Mouse (Mus musculus) stomach, postnatal 0 days (tissue): ENCODE results near the gene Zfp354b. TPM values are rescaled to one million over a fixed set of nuclear protein-coding genes. Genes with fewer than 3 reads are reported as not detected.

Source experiments
- ATAC-seq: fragments of 200-750 bp; cut with Nextera tagmentation; 2 replicates; pipeline ENCODE4 v1.8.0; 2017; ENCODE audit not compliant: low FRiP score, low TSS enrichment
- DNase-seq: peaks from one replicate; pipeline ENCODE4 v3.0.0-alpha.2; 2016; ENCODE audit warnings: low spot score
- H3K27ac ChIP-seq: fragments of 300-500 bp; sonication (generic); replicated peaks from 2 replicates; pipeline ENCODE4 v1.5.1; 2014; ENCODE audit warnings: mild to moderate bottlenecking, control low read depth
- H3K27me3 ChIP-seq: fragments of 300-500 bp; sonication (generic); 2 replicates; pipeline ENCODE4 v1.6.1; 2014; ENCODE audit warnings: low read length; ENCODE audit not compliant: control insufficient read depth, insufficient read depth
- H3K36me3 ChIP-seq: fragments of 300-500 bp; sonication (generic); 2 replicates; pipeline ENCODE4 v1.6.1; 2014; ENCODE audit warnings: low read length, mixed read lengths; ENCODE audit not compliant: control insufficient read depth, insufficient read depth
- H3K4me1 ChIP-seq: fragments of 300-500 bp; sonication (generic); replicated peaks from 2 replicates; pipeline ENCODE4 v1.6.1; 2014; ENCODE audit warnings: antibody characterized with exemption; ENCODE audit not compliant: control insufficient read depth, insufficient read depth
- H3K4me2 ChIP-seq: fragments of 300-500 bp; sonication (generic); replicated peaks from 2 replicates; pipeline ENCODE4 v1.6.1; 2014; ENCODE audit warnings: low read depth, mild to moderate bottlenecking, control low read depth, moderate library complexity
- H3K4me3 ChIP-seq: fragments of 300-500 bp; sonication (generic); 2 replicates; pipeline ENCODE4 v1.5.1; 2014; ENCODE audit warnings: low read depth, low read length, control low read depth
- H3K9ac ChIP-seq: fragments of 300-500 bp; sonication (generic); 2 replicates; pipeline ENCODE4 v1.6.1; 2014; ENCODE audit warnings: mild to moderate bottlenecking, low read length, control low read depth, mixed read lengths
- H3K9me3 ChIP-seq: fragments of 300-500 bp; sonication (generic); 2 replicates; pipeline ENCODE4 v1.6.1; 2016; ENCODE audit warnings: low read length; ENCODE audit not compliant: control insufficient read depth
- CTCF ChIP-seq: IDR thresholded peaks from 2 replicates; pipeline ENCODE4 v1.5.1; 2016; ENCODE audit warnings: antibody characterized with exemption, low read depth, mild to moderate bottlenecking, moderate library complexity
- EP300 ChIP-seq: optimal IDR thresholded peaks from 2 replicates; pipeline ENCODE3; 2016; ENCODE audit warnings: antibody characterized with exemption
- WGBS: fragments of 180-500 bp; shearing (Covaris S2); extraction: QIAGEN DNeasy Blood & Tissue Kit; methylation state at CpG from one replicate; pipeline ENCODE4 v1.1.7; 2014; 5-methylcytosine and 5-hydroxymethylcytosine counted together
- polyA plus RNA-seq: library from polyadenylated mRNA; unstranded; fragments of >200 nt; fragmentation: Nextera tagmentation; extraction: Ambion mirVana; gene quantifications from 2 replicates; pipeline ENCODE4 v1.2.1, GENCODE M21; 2015

The Zfp354b gene
- polyA plus RNA-seq, 1 experiment from 2014 or later: 0.61 TPM

GRCm38 (mm10) chr11:50878641-50879040 is 52.8 kb downstream of the Zfp354b start:
- H3K4me2 ChIP-seq: no peak overlapping the region
- no peak overlapping the region for H3K9ac ChIP-seq
- no peak overlapping the region for H3K27ac ChIP-seq
- no peak overlapping the region for H3K4me3 ChIP-seq
- no peak for ATAC-seq
- H3K27me3 ChIP-seq: no peaks in the 10 kb centered on the region
- 94% methylated on average over 3 of the region's 3 CpGs for WGBS
- DNase-seq: no peak
- H3K9me3 ChIP-seq: no peaks in the 10 kb centered on the region
- peaks cover 6% of the 10 kb centered on the region; the same call in 1 of the 2 replicates for H3K36me3 ChIP-seq
- no peak for TF ChIP-seq EP300
- TF ChIP-seq CTCF: no peak
- no peaks in the 10 kb centered on the region for H3K4me1 ChIP-seq

Other genes with a start within 250 kb of the Zfp354b start
- gene Zfp354c, start 103.9 kb downstream of the Zfp354b start, polyA plus RNA-seq: 4.9 and 5.4 TPM in 2 replicates
- 0.30 and 0.31 TPM in 2 replicates for gene Zfp879, start 90.1 kb downstream of the Zfp354b start, polyA plus RNA-seq
- 0.06 TPM in 1 of 2 replicates, not detected in the other for gene Grm6, start 80.9 kb downstream of the Zfp354b start, polyA plus RNA-seq
- 1.6 and 1.9 TPM in 2 replicates for gene Zfp454, start 44.0 kb downstream of the Zfp354b start, polyA plus RNA-seq
- 3.9 and 4.6 TPM in 2 replicates for gene Zfp2, start 15.5 kb downstream of the Zfp354b start, polyA plus RNA-seq
- 0.07 TPM in 1 of 2 replicates, not detected in the other for gene 4933414I15Rik, start 12.1 kb upstream of the Zfp354b start, polyA plus RNA-seq
- not detected in 2 replicates for gene Prop1, start 22.1 kb upstream of the Zfp354b start, polyA plus RNA-seq
- not detected in 2 replicates for gene Olfr1378, start 34.9 kb upstream of the Zfp354b start, polyA plus RNA-seq
- not detected in 2 replicates for gene Olfr1377, start 50.3 kb upstream of the Zfp354b start, polyA plus RNA-seq
- not detected in 2 replicates for gene Olfr51, start 72.0 kb upstream of the Zfp354b start, polyA plus RNA-seq
- 0.04 TPM in 1 of 2 replicates, not detected in the other for gene Olfr54, start 82.6 kb upstream of the Zfp354b start, polyA plus RNA-seq
- gene Olfr1375, start 116.5 kb upstream of the Zfp354b start, polyA plus RNA-seq: not detected in 2 replicates
- 2.6 and 2.8 TPM in 2 replicates for gene Zfp354a, start 127.6 kb upstream of the Zfp354b start, polyA plus RNA-seq